ENCODE assay signal across 8 mouse cellular contexts in genomic region chr15:102746126-102746487, GRCm38 (mm10). TPM values are rescaled to one million over a fixed set of nuclear protein-coding genes. Genes with fewer than 3 reads are reported as not detected.
A peak's percentile ranks its signal among the peaks of the same experiment; 100 is the strongest.
DNase-seq lines count a peak whose midpoint lies in the region; ATAC-seq lines count a peak whose summit lies in the region.

No protein-coding gene starts in this region.

- no peak for DNase-seq in lung, postnatal 10 days
- no peak for DNase-seq in forebrain, embryonic 10.5 days (ENCODE audit: extremely low spot score, low spot score)
- peak; percentile 80 for DNase-seq in layer of hippocampus, adult 9-11 months
- DNase-seq in cerebellum, adult 9-11 months: no peak
- DNase-seq in natural killer cell, adult 2 months (ENCODE audit: low spot score in 2 of 2): no peak
- DNase-seq in right cerebral cortex, postnatal 4 days: no peak

- H3K4me2 ChIP-seq in lung, embryonic 16.5 days (ENCODE audit: low read depth, low read length): peak overlapping the region; percentile 84
- peak overlapping the region; percentile 84 for H3K4me2 ChIP-seq in stomach, embryonic 14.5 days (replicated peaks; ENCODE audit: low read depth, low read length)

- ATAC-seq in lung, embryonic 16.5 days (ENCODE audit: low read depth): no peak
- no peak for ATAC-seq in stomach, embryonic 14.5 days (ENCODE audit: insufficient number of reproducible peaks, insufficient read depth, low FRiP score, low read depth)

- WGBS in lung, embryonic 16.5 days: 13% methylated on average over 11 of the region's 11 CpGs
- 6% methylated on average over 11 of the region's 11 CpGs for WGBS in forebrain, embryonic 10.5 days
- 7% methylated on average over 11 of the region's 11 CpGs for WGBS in stomach, embryonic 14.5 days

- H3K27ac ChIP-seq in lung, embryonic 16.5 days (ENCODE audit: low read length): no peak overlapping the region
- peak overlapping the region; percentile 79 for H3K27ac ChIP-seq in forebrain, embryonic 10.5 days
- H3K27ac ChIP-seq in stomach, embryonic 14.5 days (ENCODE audit: low read length): no peak overlapping the region

- no peaks in the 10 kb centered on the region for H3K9me3 ChIP-seq in lung, embryonic 16.5 days (ENCODE audit: control insufficient read depth, low read length)
- H3K9me3 ChIP-seq in forebrain, embryonic 10.5 days: no peaks in the 10 kb centered on the region
- no peaks in the 10 kb centered on the region for H3K9me3 ChIP-seq in stomach, embryonic 14.5 days (ENCODE audit: control insufficient read depth, low read depth, low read length)

- H3K36me3 ChIP-seq in lung, embryonic 16.5 days (ENCODE audit: control insufficient read depth, insufficient read depth, low read length): no peaks in the 10 kb centered on the region
- no peaks in the 10 kb centered on the region for H3K36me3 ChIP-seq in forebrain, embryonic 10.5 days (replicated peaks)
- H3K36me3 ChIP-seq in stomach, embryonic 14.5 days (ENCODE audit: control insufficient read depth, insufficient read depth, low read length): no peaks in the 10 kb centered on the region

- H3K4me3 ChIP-seq in lung, embryonic 16.5 days (ENCODE audit: low read length): peak overlapping the region; percentile 56
- H3K4me3 ChIP-seq in forebrain, embryonic 10.5 days: peak overlapping the region; percentile 57
- peak overlapping the region; percentile 44; the same call in 1 of the 2 replicates for H3K4me3 ChIP-seq in stomach, embryonic 14.5 days (ENCODE audit: low read depth, low read length)

- H3K27me3 ChIP-seq in lung, embryonic 16.5 days (ENCODE audit: control insufficient read depth, insufficient read depth, low read depth, low read length): peaks cover 81% of the 10 kb centered on the region
- peaks cover 100% of the 10 kb centered on the region for H3K27me3 ChIP-seq in forebrain, embryonic 10.5 days (ENCODE audit: poor library complexity, severe bottlenecking)
- peaks cover 59% of the 10 kb centered on the region for H3K27me3 ChIP-seq in stomach, embryonic 14.5 days (ENCODE audit: control insufficient read depth, insufficient read depth, low read length)

- H3K4me1 ChIP-seq in lung, embryonic 16.5 days (replicated peaks; ENCODE audit: control insufficient read depth, insufficient read depth, low read length): peaks cover 10% of the 10 kb centered on the region
- H3K4me1 ChIP-seq in forebrain, embryonic 10.5 days: peaks cover 58% of the 10 kb centered on the region
- H3K4me1 ChIP-seq in stomach, embryonic 14.5 days (ENCODE audit: control insufficient read depth, insufficient read depth, low read length): peaks cover 5% of the 10 kb centered on the region; the same call in 1 of the 2 replicates

- peak overlapping the region; percentile 58; the same call in 1 of the 2 replicates for H3K9ac ChIP-seq in lung, embryonic 16.5 days (ENCODE audit: low read length)
- no peak overlapping the region for H3K9ac ChIP-seq in stomach, embryonic 14.5 days (replicated peaks; ENCODE audit: low read depth, low read length)

RNA-seq across cellular contexts. Expression of gene Calcoco1, which starts 24.1 kb away (rescaled TPM):
- polyA plus RNA-seq in lung, embryonic 16.5 days (2015; fragmentation: Nextera tagmentation; extraction: Ambion mirVana): 61.7 and 68.5 TPM in 2 replicates
- polyA plus RNA-seq in forebrain, embryonic 10.5 days (2016; fragmentation: Nextera tagmentation; extraction: Ambion mirVana): 21.9 and 24.0 TPM in 2 replicates
- 31.9 and 34.4 TPM in 2 replicates for polyA plus RNA-seq in stomach, embryonic 14.5 days (2014; fragmentation: Nextera tagmentation; extraction: Ambion mirVana)
